Mouse (Mus musculus) retina, postnatal 1 day (tissue): Measurements from ENCODE around the gene Rictor.
"Not testable (repeated sequence)": the region's sequence is repeated elsewhere in the genome, so short reads cannot be mapped to it uniquely, and the experiment has no call there.

Experiments
- DNase-seq: peaks from one replicate; pipeline ENCODE4 v3.0.0-alpha.2; 2012

The Rictor gene

DNA sequence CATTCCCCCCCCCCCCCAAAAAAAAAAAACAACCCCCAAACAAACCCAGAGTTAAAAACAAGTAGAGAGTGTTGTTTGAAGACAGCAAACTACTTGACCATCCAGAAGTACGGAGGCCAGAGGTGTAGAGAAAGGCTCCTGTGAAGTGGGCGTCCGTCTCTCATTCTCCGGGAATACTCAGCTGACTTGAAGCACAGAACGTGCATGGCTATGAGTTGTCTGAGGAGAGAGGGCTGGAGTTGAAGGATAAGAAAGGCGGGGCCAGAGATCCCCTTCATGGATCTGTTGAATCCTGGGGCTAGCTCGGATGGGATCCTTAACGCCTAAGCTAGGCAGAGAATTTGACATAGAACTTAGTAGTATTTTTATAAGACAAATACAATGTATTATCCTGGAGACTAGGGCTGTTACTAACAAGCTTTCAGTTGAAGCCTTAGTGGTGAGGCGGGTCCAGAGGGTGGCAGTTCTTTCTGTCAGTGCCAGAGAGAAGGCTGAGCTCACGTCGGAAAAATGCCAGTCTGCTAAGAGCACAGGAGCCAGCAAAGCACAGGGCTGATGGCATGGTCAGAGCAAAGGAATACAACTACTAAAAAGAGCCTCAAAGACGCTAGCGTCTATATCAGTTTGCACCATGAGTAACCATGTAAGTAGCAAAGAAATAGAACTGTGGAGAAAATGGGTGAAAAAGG lies 34.3 kb downstream of the Rictor start:
- no peak for DNase-seq

DNA sequence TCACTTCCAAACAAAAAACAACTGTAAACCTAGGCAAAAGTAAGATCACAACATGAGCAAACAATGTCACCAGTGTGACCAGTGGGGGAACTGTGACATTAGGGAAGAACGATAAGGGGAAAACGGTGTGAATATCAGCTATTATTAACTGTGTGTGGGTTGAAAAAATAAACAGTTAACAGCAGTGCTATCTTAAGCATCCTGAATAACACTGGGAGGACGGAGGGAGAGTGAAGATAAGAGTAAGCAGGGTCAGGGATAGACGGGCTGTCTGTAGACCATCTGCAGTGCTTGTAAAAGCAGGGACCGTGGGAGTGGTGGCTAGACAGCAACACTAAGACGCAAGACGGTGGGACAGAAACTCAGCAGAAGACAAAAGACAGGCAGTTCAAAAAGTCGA lies 35.5 kb downstream of the Rictor start:
- no peak for DNase-seq

DNA sequence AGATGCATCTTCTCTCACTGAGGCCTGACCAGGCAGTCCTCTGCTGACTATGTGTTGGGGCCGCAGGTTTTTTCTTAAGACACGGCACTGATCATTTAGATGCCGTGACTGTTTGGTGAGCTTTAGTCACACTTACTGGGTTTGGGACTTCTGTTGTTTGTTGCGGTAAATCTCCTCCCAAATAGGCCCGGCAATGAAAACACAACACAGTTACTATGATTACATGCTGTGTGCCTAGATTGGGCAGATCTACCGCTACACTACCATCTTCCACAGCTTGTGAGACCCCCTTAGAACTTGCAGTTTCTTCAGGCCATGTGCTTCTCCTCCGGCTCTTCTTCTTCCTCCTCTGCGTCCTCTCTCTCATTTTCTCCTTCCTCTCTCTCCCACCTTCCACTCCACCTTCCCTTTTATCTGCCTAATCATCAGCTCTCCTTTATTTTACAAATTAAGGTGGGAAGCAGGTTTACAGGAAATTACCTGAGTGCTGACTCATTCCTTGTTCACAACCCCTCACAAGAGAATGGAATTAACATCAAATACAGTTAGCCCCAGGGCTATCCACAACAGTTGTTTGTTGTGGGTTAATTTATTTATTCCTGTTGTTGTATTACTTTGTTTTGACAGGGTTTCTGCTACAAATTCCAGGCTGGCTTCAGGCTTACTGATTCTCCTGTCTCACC lies 38.3 kb downstream of the Rictor start:
- DNase-seq: not testable (repeated sequence)

DNA sequence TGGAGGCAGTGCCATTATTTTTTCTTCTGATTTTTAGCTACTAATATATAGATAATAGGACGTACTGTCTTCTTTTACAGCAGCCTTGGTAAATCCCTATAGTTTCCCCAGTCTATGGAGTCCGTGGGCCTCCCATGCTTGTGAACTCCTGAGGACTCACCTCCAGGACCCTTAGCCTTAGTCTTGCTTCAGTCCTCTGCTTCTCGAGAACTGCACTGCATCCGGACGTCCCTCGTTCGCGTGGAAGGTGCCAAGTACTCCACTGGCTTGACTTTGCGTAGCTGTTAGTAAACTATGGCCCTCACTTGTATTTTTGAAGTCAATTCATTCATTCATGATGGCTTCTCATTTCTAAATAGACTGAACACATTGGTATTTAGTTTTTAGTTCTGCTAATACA lies 38.8 kb downstream of the Rictor start:
- no peak for DNase-seq

DNA sequence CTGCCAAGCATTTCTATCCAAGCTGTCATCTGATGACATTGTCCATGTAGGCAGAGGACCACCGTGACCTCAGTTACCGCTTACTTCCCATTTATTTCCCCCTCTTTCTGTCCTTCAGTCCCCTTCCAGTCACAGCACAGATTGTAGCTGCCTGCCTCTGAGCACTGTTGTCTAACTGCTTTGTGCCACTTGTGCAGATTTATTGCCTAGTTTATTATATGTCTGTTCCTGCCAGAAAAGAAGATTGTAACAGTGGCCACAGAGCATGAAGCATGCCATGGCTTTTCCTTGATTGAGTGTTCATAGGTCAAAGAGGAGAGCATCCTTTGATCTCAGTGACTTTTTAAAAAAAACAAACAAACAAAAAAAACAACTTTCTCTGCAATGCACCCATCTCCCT lies 46.2 kb downstream of the Rictor start:
- no peak for DNase-seq

DNA sequence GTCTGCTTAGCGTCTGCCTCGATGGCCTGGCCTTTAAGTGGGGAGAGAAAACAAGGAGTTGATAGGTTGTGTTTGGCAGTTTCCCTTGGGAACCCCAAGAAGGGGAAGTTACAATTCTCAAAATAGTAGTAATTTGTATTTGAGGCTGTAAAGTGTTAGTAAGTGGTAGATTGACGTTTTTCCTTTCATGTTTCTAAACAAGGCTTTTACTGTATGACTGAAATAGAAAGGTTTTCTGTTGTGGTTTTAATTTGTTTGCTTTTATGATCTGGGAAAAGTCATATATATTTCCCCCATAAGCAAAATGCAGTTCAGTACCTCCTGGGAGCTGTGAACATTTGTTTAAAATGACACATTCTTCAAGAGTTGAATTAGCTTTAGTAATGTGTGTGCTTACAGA lies 64.1 kb downstream of the Rictor start:
- DNase-seq: no peak

DNA sequence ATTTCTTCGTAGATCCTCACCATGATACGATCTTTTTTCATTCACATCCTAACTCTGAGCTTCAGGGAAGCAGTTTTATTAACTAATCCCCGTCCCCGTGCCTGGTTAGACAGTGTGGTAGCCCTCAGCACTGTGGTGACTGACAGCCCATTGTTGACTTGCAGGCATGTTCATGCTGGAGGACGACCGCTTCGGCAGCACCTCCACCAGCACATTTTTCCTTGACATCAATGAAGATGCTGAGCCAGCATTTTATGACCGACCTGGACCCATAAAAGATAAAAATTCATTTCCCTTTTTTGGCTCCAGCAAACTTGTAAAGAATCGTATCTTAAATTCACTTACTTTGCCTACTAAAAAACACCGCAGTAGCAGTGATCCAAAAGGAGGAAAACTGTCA lies 78.0 kb downstream of the Rictor start:
- DNase-seq: no peak

DNA sequence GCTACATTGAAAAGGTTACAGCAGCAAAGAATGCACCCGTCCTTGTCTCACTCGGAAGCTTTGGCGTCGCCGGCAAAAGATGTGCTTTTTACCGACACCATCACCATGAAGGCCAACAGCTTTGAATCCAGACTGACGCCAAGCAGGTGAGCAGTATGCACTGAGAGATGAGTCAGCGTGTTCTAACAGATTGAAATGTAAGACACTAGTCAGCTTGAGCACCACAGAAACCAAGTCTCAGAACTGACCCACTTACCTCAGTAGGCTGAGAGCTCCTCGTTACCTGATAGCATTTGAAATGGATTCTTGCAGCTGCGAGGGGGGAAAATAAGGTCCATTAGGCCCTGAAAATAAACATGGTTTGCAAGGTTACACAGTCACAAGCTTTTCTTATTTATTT lies 79.1 kb downstream of the Rictor start:
- no peak for DNase-seq

DNA sequence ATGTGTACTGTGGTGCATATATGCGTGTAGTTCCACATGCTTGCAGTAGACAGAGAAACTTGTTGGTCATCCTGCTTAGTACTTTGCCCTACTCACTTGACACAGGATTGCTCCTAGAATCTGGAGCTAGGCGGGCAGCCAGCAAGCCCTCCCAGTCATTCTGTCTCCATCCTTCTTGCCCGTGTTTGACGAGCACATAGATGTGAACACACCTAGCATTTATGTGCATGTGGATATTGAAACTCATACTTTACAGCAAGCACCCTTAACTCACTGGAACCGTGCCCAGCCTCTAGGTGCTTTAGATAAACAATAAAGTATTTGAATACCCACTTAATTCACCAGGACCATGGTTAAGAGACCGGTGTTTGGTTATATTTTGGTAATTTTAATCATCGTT lies 81.8 kb downstream of the Rictor start:
- no peak for DNase-seq

DNA sequence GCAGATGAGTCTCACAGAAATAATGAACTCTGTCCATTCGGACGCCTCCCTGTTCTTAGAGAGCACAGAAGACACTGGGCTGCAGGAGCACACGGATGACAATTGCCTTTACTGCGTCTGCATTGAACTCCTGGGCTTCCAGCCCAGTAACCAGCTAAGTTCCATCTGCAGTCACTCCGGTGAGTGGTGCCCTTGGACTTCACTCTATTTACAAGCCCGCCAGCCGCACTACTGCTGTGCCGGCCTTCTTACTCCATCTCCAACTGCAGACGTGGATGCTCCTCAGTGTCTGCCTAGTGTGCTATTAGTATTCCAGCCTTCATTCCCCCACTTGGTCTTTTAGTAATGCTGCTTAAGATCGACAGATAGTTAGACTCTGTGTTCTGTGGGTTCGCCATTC lies 83.5 kb downstream of the Rictor start:
- DNase-seq: no peak

DNA sequence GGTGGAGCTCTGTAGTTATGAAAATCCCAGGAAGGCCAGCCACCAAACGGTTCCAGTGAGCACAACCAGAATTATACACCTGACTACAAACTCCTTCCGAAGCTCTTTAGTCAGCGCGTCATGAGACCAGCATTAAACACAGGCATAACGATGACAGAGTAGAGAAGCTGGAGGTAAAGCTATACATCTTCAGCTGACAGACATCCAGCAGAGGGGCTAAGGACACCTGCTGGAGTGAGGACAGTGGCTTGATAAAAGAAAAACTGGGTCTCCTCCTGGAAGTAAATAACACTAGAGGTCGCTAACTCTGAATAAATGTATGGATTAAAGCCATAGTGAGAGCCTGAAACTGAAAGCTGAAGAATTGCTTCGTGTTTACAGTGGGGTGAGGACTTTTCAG lies 84.7 kb downstream of the Rictor start:
- DNase-seq: no peak

DNA sequence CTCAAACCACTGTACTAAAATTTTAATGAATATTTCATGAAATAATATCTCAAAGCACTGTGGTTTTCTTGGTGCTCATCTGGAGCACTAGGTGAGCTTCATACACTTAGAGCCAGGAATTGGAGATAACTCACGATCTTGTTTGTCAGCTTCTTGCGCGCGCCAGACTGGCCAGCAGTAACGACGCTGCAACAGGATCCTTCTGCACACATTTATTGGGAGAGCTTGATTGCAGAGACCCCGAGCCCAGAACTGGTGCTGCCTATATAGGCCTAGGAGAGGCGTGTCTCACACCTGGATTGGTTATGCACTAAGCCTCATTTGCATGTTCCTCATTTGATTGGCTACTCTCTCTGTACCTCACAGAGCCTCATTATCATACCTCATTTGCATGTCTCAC lies 93.0 kb downstream of the Rictor start:
- not testable (repeated sequence) for DNase-seq

DNA sequence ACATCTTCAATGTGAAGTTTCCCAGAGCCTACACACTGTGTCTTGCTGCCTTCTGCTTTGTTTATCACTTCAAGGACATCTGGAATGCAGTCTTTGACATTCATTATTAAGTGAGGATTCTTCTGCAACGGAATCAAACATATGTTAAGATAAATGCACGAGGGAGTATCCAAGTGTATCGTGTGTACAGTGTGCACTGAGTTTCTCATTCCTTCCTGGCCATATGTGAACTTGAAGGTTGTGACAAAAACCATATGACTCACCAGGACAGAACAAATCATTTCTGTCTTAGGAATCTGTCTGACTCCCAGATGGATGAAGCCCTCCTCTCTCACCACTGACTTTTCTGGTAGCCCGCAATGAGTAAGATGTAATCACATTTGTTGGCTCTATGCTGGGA lies 107.6 kb downstream of the Rictor start:
- DNase-seq: no peak

DNA sequence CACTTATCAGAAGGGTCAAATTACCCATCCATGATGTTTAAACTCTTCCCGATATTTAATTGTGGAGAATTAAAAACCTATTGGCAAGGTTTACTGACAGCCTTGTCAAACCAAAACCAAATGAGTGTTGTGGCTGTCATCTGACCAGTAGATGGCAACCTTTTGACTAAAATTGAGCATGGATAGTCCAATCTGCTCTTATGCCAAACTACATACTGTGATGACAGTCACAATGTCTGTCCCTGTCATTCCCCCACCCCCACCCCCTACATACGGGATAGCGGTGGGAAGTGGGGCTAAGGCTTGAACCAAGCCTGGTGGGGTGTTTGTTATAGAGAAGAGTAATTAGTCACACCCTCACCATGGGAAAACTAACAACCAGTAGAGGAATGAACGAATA lies 132.0 kb downstream of the Rictor start:
- peak; percentile 57 for DNase-seq

DNA sequence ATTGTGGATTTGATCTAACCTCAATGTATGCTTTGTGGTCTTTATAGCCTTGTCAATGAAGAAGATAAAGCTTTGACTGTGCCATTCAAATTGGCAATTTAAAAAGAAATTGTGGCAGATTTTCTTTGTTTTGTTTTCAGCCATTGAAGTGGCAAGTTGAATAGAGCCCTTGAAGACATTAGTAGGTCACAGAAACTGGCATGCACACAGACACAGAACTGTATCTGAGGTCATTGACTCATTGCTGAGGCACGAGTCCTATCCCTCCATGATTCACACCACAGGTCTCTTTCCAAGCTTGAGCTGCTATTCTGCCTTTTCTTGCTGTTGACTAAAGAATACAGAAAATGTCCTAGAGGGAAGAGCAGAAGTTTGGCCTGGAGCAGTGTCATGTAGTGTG lies 141.7 kb downstream of the Rictor start:
- DNase-seq: peak; percentile 77
